Mouse (Mus musculus) limb, embryonic 14.5 days (tissue): ENCODE measurements around the gene Fbxo21. TPM values are rescaled to one million over a fixed set of nuclear protein-coding genes. Genes with fewer than 3 reads are reported as not detected.

Experiments
- ATAC-seq: fragments of 200-750 bp; cut with Nextera tagmentation; 2 replicates; pipeline ENCODE4 v1.8.0; 2017; ENCODE audit warnings: low read depth, moderate number of reproducible peaks, moderate TSS enrichment; ENCODE audit not compliant: low FRiP score
- DNase-seq: peaks from one replicate; pipeline ENCODE4 v3.0.0-alpha.2; 2015; ENCODE audit warnings: low spot score
- H3K27ac ChIP-seq: fragments of 300-500 bp; sonication (generic); replicated peaks from 2 replicates; pipeline ENCODE4 v1.5.1; 2014; ENCODE audit warnings: low read depth, mild to moderate bottlenecking, low read length, moderate library complexity, mixed read lengths
- H3K27me3 ChIP-seq: fragments of 300-500 bp; sonication (generic); 2 replicates; pipeline ENCODE4 v1.6.1; 2014; ENCODE audit warnings: low read length, mixed read lengths; ENCODE audit not compliant: control insufficient read depth, insufficient read depth
- H3K36me3 ChIP-seq: fragments of 300-500 bp; sonication (generic); 2 replicates; pipeline ENCODE4 v1.6.1; 2014; ENCODE audit warnings: mild to moderate bottlenecking, low read length, moderate library complexity, mixed read lengths; ENCODE audit not compliant: control insufficient read depth, insufficient read depth
- H3K4me1 ChIP-seq: fragments of 300-500 bp; sonication (generic); 2 replicates; pipeline ENCODE4 v1.6.1; 2014; ENCODE audit warnings: antibody characterized with exemption, low read length, mixed read lengths; ENCODE audit not compliant: control insufficient read depth, insufficient read depth
- H3K4me2 ChIP-seq: fragments of 300-500 bp; sonication (generic); replicated peaks from 2 replicates; pipeline ENCODE4 v1.6.1; 2014; ENCODE audit warnings: low read depth, mild to moderate bottlenecking, low read length, moderate library complexity; ENCODE audit not compliant: severe bottlenecking
- H3K4me3 ChIP-seq: fragments of 300-500 bp; sonication (generic); replicated peaks from 2 replicates; pipeline ENCODE4 v1.5.1; 2014; ENCODE audit warnings: low read length
- H3K9ac ChIP-seq: fragments of 300-500 bp; sonication (generic); 2 replicates; pipeline ENCODE4 v1.6.1; 2014; ENCODE audit warnings: mild to moderate bottlenecking, low read depth, low read length, moderate library complexity; ENCODE audit not compliant: severe bottlenecking
- H3K9me3 ChIP-seq: fragments of 300-500 bp; sonication (generic); 2 replicates; pipeline ENCODE4 v1.6.1; 2016; ENCODE audit warnings: low read length; ENCODE audit not compliant: control insufficient read depth
- POLR2A ChIP-seq: fragments of 200-500 bp; IDR thresholded peaks from 2 replicates; pipeline ENCODE4 v1.8.0; 2012; ENCODE audit warnings: inconsistent platforms, mild to moderate bottlenecking, moderate library complexity, borderline replicate concordance; ENCODE audit not compliant: insufficient read depth, insufficient read length; ENCODE audit errors: extremely low read depth
- WGBS: fragments of 180-500 bp; shearing (Covaris S2); extraction: QIAGEN DNeasy Blood & Tissue Kit; methylation state at CpG from one replicate; pipeline ENCODE4 v1.1.7; 2014; 5-methylcytosine and 5-hydroxymethylcytosine counted together
- polyA plus RNA-seq, 2 experiments: library from polyadenylated mRNA; depleted of rRNA in 1 of 2; stranded (reverse) in 1 of 2; unstranded in 1 of 2; fragments of >200 nt; fragmentation: Nextera tagmentation in 1 of 2; extraction: Ambion mirVana in 1 of 2; gene quantifications; 2 replicates each; pipeline versions ENCODE4 v1.2.1 to v1.2.3; 2012 to 2014

Fbxo21 gene
- polyA plus RNA-seq, 2 experiments: 44.2 to 52.5 TPM

- ATAC-seq: no peak
- Histone ChIP-seq H3K4me2 (no peak overlapping the region), H3K4me1 (peaks cover 19% of the 10 kb centered on the region), H3K9ac (no peak overlapping the region), H3K27ac (no peak overlapping the region), H3K9me3 (0 out of 2 replicates have a peak, but pooled peaks cover 3% of the 10 kb centered on the region), H3K4me3 (no peak overlapping the region), H3K27me3 (peaks cover 43% of the 10 kb centered on the region), H3K36me3 (no peaks in the 10 kb centered on the region)
- DNase-seq: no peak
- TF ChIP-seq POLR2A: no peak
- WGBS: 55% methylated on average over 4 of the region's 4 CpGs
Observed at GRCm38 (mm10) chr5:118031508-118031907, 55.0 kb downstream of the Fbxo21 start.

DNA sequence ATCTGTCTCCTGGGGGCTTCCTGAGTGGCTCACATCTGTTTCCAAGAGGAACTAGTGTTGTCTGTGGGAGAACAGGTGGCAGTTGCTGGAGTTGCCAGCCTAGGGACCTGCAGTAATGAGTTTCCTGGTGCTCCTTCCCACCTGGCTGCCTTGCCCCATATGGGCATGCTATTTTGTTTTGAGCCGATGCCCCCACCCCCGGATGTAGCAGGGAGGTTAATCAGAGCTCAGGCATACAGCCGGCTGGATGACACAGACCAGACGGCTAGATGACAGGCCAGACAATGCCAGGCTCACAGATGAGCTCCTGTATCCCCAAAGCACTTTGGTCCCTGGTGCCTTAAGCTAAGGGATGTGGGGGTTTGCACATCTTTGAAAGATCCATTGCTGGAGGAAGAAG is 56.8 kb downstream of the Fbxo21 start:
- DNase-seq: no peak
- Histone ChIP-seq H3K27ac (no peak overlapping the region), H3K9ac (no peak overlapping the region), H3K27me3 (peaks cover 24% of the 10 kb centered on the region), H3K4me1 (peaks cover 15% of the 10 kb centered on the region), H3K4me2 (no peak overlapping the region), H3K4me3 (no peak overlapping the region), H3K36me3 (no peaks in the 10 kb centered on the region), H3K9me3 (0 out of 2 replicates have a peak, but pooled peaks cover 3% of the 10 kb centered on the region)
- no peak for TF ChIP-seq POLR2A
- ATAC-seq: no peak
- 30% methylated on average over 4 of the region's 4 CpGs for WGBS

DNA sequence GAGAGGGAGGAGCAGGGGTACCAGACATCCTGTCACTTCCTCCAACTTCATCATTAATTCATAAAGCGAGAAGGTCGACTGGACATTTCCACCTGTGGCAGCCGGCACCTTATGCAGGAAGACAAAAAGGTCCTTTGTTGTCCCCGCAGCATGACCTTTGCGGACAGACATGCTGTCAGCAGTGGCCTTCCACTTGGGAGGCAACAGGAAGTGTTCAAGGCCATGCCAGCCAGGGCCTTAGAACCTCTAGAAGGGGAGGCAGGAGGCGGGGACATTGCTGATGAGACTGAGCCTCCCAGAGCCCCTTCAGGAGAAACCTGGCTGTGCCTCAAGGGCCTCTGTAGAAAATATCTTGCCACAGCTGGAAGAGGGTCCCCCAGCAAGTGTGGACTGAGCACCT is 57.2 kb downstream of the Fbxo21 start:
- no peak for TF ChIP-seq POLR2A
- WGBS: 63% methylated on average over 6 of the region's 6 CpGs
- Histone ChIP-seq H3K4me1 (peaks cover 10% of the 10 kb centered on the region), H3K4me3 (no peak overlapping the region), H3K27ac (no peak overlapping the region), H3K9me3 (0 out of 2 replicates have a peak, but pooled peaks cover 3% of the 10 kb centered on the region), H3K36me3 (no peaks in the 10 kb centered on the region), H3K9ac (no peak overlapping the region), H3K4me2 (no peak overlapping the region), H3K27me3 (peaks cover 20% of the 10 kb centered on the region)
- DNase-seq (no peak), ATAC-seq (no peak)

- H3K9ac ChIP-seq: no peak overlapping the region
- DNase-seq (no peak), ATAC-seq (no peak)
- 0 out of 2 replicates have a peak, but pooled peaks cover 3% of the 10 kb centered on the region for H3K9me3 ChIP-seq
- H3K36me3 ChIP-seq: no peaks in the 10 kb centered on the region
- H3K27ac ChIP-seq: no peak overlapping the region
- 79% methylated on average over 1 of the region's 1 CpGs for WGBS
- H3K4me2 ChIP-seq: no peak overlapping the region
- no peak for TF ChIP-seq POLR2A
- peaks cover 8% of the 10 kb centered on the region for H3K4me1 ChIP-seq
- H3K4me3 ChIP-seq: no peak overlapping the region
- peaks cover 11% of the 10 kb centered on the region for H3K27me3 ChIP-seq
Observed at GRCm38 (mm10) chr5:118034632-118035031, 58.1 kb downstream of the Fbxo21 start.

GRCm38 (mm10) chr5:118035786-118036185 is 59.3 kb downstream of the Fbxo21 start:
- no peak for TF ChIP-seq POLR2A
- Histone ChIP-seq H3K4me3 (no peak overlapping the region), H3K27me3 (no peaks in the 10 kb centered on the region; the same call in 1 of the 2 replicates), H3K27ac (no peak overlapping the region), H3K36me3 (no peaks in the 10 kb centered on the region), H3K9me3 (0 out of 2 replicates have a peak, but pooled peaks cover 3% of the 10 kb centered on the region), H3K9ac (no peak overlapping the region), H3K4me2 (no peak overlapping the region), H3K4me1 (peaks cover 8% of the 10 kb centered on the region)
- ATAC-seq (no peak), DNase-seq (no peak)
- 58% methylated on average over 3 of the region's 3 CpGs for WGBS
